Mouse (Mus musculus): ENCODE measurements around the gene Ralgapa2. TPM values are rescaled to one million over a fixed set of nuclear protein-coding genes. Genes with fewer than 3 reads are reported as not detected.
A peak's percentile ranks its signal among the peaks of the same experiment; 100 is the strongest.
"Not testable (repeated sequence)": the region's sequence is repeated elsewhere in the genome, so short reads cannot be mapped to it uniquely, and the experiment has no call there.

The Ralgapa2 gene
- polyA plus RNA-seq, 1 experiment from 2014 or later = 10.6 TPM

DNA sequence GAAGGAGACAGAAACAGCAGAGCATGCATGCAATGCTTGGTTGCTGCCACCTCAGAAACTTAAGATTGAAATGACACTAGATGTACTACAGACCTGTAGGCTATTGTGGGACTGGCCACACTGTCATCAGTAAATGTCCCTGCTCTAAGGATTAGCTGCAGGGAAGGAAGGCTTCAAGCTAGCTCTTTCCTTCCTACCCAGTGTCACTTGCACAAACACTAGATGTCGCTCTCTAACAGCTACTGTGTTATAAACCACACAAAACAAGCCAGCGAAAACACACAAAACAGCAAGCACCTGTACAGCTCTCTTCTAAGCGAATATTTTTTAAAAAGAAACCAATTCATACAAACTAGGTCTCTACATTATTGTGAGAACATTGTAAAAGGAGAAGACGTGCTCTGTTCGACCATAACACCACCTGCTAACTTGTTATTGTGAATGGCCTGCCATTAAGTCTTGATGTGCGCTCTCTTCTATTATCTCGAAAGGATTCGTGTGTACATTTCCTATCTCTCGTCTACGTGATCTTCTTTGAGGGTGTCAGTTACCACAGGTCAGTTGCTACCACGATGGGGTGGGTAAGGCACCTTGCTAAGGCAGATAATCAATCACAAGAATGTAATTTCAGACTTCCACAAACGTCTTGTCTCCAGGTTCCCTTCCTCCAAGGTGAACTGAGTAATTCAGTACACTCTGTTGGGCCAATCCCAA lies 42.3 kb downstream of the Ralgapa2 start:
- peaks cover 3% of the 10 kb centered on the region; the same call in 1 of the 2 replicates for H3K4me1 ChIP-seq (ENCODE audit: control insufficient read depth, insufficient read depth, low read length)
- no peak overlapping the region for H3K9ac ChIP-seq (ENCODE audit: low read depth, low read length)
- H3K4me3 ChIP-seq (ENCODE audit: low read depth, low read length) = no peak overlapping the region
- H3K27ac ChIP-seq (ENCODE audit: low read depth, low read length) = no peak overlapping the region
- ATAC-seq (replicated peaks; ENCODE audit: insufficient number of reproducible peaks, low FRiP score, low TSS enrichment) = no peak
- H3K36me3 ChIP-seq (ENCODE audit: control insufficient read depth, insufficient read depth, low read length) = no peaks in the 10 kb centered on the region
- no peaks in the 10 kb centered on the region for H3K27me3 ChIP-seq (ENCODE audit: control insufficient read depth, insufficient read depth, low read length)
- H3K9me3 ChIP-seq (replicated peaks; ENCODE audit: control insufficient read depth, low read length) = no peaks in the 10 kb centered on the region
- no peak overlapping the region for H3K4me2 ChIP-seq
- WGBS (ENCODE audit: insufficient replicate concordance) = 56% methylated on average over 12 of the region's 12 CpGs

DNA sequence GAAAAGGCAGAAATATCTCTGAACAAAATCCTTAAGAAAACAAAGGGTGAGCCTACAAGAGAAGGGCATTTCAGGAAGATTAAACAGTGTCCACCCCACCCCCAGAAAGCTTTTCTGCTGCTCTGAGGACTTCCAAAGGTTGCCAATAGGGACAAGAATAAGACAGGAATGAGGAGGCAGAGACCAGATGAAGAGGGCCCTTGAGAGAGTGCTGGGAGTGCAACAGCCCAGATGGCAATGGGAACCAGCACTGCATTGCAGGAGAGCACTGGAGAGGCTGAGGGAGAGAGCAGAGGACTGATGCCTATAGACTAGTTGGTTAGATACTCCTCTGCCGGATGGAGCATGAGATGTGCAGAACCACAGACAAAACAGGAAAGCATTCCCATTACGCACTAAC lies 43.2 kb downstream of the Ralgapa2 start:
- H3K4me1 ChIP-seq (ENCODE audit: control insufficient read depth, insufficient read depth, low read length) = peaks cover 3% of the 10 kb centered on the region; the same call in 1 of the 2 replicates
- 87% methylated on average over 2 of the region's 2 CpGs for WGBS (ENCODE audit: insufficient replicate concordance)
- H3K27ac ChIP-seq (ENCODE audit: low read depth, low read length) = no peak overlapping the region
- no peak for ATAC-seq (replicated peaks; ENCODE audit: insufficient number of reproducible peaks, low FRiP score, low TSS enrichment)
- no peaks in the 10 kb centered on the region for H3K9me3 ChIP-seq (replicated peaks; ENCODE audit: control insufficient read depth, low read length)
- no peak overlapping the region for H3K4me2 ChIP-seq
- no peaks in the 10 kb centered on the region for H3K27me3 ChIP-seq (ENCODE audit: control insufficient read depth, insufficient read depth, low read length)
- no peaks in the 10 kb centered on the region for H3K36me3 ChIP-seq (ENCODE audit: control insufficient read depth, insufficient read depth, low read length)
- H3K4me3 ChIP-seq (ENCODE audit: low read depth, low read length) = no peak overlapping the region
- no peak overlapping the region for H3K9ac ChIP-seq (ENCODE audit: low read depth, low read length)

DNA sequence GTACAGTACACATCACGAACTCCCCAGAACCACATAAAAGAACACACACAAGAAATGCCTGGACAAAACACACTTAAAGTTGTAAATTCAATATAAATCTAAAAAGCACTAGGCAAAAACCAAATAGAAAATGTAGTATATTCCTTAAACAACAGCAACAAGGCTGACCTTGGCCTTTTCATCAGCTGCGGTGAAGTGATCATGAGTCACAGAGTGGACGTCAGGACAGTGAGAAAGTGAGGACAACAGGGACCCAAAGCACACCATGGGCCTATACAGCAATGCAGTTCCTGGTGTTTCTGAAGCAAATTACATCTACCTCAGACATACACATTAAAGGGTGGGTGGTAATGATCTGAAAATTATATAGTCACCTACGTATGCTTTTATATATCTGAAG lies 44.1 kb downstream of the Ralgapa2 start:
- H3K4me1 ChIP-seq (ENCODE audit: control insufficient read depth, insufficient read depth, low read length) = peaks cover 3% of the 10 kb centered on the region; the same call in 1 of the 2 replicates
- H3K36me3 ChIP-seq (ENCODE audit: control insufficient read depth, insufficient read depth, low read length) = no peaks in the 10 kb centered on the region
- no peak overlapping the region for H3K27ac ChIP-seq (ENCODE audit: low read depth, low read length)
- no peak for ATAC-seq (replicated peaks; ENCODE audit: insufficient number of reproducible peaks, low FRiP score, low TSS enrichment)
- no peak overlapping the region for H3K9ac ChIP-seq (ENCODE audit: low read depth, low read length)
- no peaks in the 10 kb centered on the region for H3K9me3 ChIP-seq (replicated peaks; ENCODE audit: control insufficient read depth, low read length)
- no peaks in the 10 kb centered on the region for H3K27me3 ChIP-seq (ENCODE audit: control insufficient read depth, insufficient read depth, low read length)
- WGBS (ENCODE audit: insufficient replicate concordance) = 90% methylated on average over 4 of the region's 4 CpGs
- H3K4me3 ChIP-seq (ENCODE audit: low read depth, low read length) = no peak overlapping the region
- H3K4me2 ChIP-seq = no peak overlapping the region

DNA sequence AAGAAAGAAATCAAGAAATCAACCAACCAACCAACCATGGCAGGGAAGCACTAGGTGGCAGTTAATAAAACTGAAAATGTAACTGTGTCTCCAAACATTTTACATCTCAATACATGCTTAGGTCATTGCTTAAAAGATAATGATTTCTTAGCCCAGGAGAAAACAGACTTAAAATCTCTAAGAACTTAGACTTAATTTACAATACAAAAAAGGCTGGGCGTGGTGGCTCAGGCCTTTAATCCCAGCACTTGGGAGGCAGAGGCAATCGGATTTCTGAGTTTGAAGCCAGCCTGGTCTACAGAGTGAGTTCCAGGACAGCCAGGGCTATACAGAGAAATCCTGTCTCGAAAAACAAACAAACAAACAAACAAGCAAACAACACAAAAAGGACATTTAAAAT lies 45.3 kb downstream of the Ralgapa2 start:
- WGBS (ENCODE audit: insufficient replicate concordance) = 80% methylated on average over 3 of the region's 3 CpGs
- H3K27me3 ChIP-seq (ENCODE audit: control insufficient read depth, insufficient read depth, low read length); H3K4me1 ChIP-seq (ENCODE audit: control insufficient read depth, insufficient read depth, low read length); H3K36me3 ChIP-seq (ENCODE audit: control insufficient read depth, insufficient read depth, low read length); H3K9ac ChIP-seq (ENCODE audit: low read depth, low read length); H3K9me3 ChIP-seq (replicated peaks; ENCODE audit: control insufficient read depth, low read length); H3K4me3 ChIP-seq (ENCODE audit: low read depth, low read length); ATAC-seq (replicated peaks; ENCODE audit: insufficient number of reproducible peaks, low FRiP score, low TSS enrichment); H3K27ac ChIP-seq (ENCODE audit: low read depth, low read length); H3K4me2 ChIP-seq: not testable (repeated sequence)

DNA sequence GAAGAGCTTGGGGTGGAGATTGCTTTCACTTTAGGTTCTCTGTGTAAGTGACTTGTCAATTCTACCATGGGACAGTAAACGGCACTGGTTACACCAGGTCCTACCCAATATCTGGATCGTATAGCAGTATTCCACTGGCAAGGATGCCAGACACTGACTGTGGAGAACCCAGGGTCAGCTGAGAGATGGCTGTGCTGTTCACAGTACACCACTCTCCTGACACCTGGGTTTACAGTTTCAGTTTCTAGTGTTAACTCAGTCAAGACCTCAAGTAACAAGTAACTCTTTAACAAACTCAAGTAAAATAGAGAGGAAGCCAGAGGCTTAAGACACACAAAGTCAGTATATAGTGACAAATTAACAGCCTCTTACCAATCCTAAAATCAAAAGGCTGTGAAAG lies 54.6 kb downstream of the Ralgapa2 start:
- no peak for ATAC-seq (replicated peaks; ENCODE audit: insufficient number of reproducible peaks, low FRiP score, low TSS enrichment)
- H3K27me3 ChIP-seq (ENCODE audit: control insufficient read depth, insufficient read depth, low read length) = no peaks in the 10 kb centered on the region
- H3K9me3 ChIP-seq (replicated peaks; ENCODE audit: control insufficient read depth, low read length) = no peaks in the 10 kb centered on the region

DNA sequence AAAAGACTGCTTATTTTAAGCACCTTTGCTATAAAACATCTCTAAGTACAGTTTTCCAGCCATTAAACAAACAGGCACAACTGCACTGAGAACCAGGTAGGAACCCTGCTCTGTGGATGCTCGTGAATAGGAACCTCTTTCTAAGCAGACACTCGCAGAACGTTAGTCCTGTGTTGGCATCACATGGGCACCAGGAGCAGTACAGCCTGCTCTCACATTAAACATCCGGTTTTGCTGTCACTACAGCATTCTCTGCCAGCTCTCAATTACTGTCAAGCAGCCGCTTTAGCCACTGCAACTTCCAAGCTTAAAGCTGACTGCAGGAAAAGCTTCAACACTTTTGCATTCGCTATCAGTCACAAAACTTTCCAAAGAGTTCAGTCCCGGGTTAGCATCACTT lies 55.5 kb downstream of the Ralgapa2 start:
- H3K4me2 ChIP-seq = no peak overlapping the region
- H3K9ac ChIP-seq (ENCODE audit: low read depth, low read length) = no peak overlapping the region
- no peaks in the 10 kb centered on the region for H3K27me3 ChIP-seq (ENCODE audit: control insufficient read depth, insufficient read depth, low read length)
- no peak for ATAC-seq (replicated peaks; ENCODE audit: insufficient number of reproducible peaks, low FRiP score, low TSS enrichment)
- H3K4me1 ChIP-seq (ENCODE audit: control insufficient read depth, insufficient read depth, low read length) = no peaks in the 10 kb centered on the region
- WGBS (ENCODE audit: insufficient replicate concordance) = 78% methylated on average over 7 of the region's 7 CpGs
- no peaks in the 10 kb centered on the region for H3K36me3 ChIP-seq (ENCODE audit: control insufficient read depth, insufficient read depth, low read length)
- no peak overlapping the region for H3K4me3 ChIP-seq (ENCODE audit: low read depth, low read length)
- no peak overlapping the region for H3K27ac ChIP-seq (ENCODE audit: low read depth, low read length)
- H3K9me3 ChIP-seq (replicated peaks; ENCODE audit: control insufficient read depth, low read length) = no peaks in the 10 kb centered on the region

More for the DNA sequence above, 54.6 kb downstream of the Ralgapa2 start:
- Histone ChIP-seq H3K36me3 (ENCODE audit: control insufficient read depth, insufficient read depth, low read length) (no peaks in the 10 kb centered on the region), H3K27ac (ENCODE audit: low read depth, low read length) (no peak overlapping the region), H3K4me3 (ENCODE audit: low read depth, low read length) (no peak overlapping the region), H3K4me2 (no peak overlapping the region), H3K9ac (ENCODE audit: low read depth, low read length) (no peak overlapping the region), H3K4me1 (ENCODE audit: control insufficient read depth, insufficient read depth, low read length) (no peaks in the 10 kb centered on the region)
- WGBS (ENCODE audit: insufficient replicate concordance) = 74% methylated on average over 2 of the region's 2 CpGs

DNA sequence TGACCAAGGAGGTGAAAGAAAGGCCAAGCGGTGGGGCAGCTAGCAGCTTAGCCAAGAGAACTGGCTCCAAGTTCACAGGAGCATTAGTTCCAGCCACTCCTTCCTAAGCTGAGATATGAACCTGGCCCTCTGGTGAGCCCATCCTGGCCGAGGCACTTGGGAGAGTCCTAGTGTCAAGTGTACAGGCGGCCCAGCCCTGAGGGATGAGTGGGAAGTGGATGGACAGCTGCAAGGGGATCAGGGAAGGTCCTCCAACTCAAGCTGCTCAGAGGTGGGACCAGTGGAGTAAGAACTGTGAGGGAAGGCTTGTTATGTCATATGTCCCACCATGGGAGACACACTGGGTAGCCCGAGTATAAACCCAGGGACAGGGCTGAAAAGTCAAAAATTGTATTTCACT lies 56.1 kb downstream of the Ralgapa2 start:
- Histone ChIP-seq H3K27ac (ENCODE audit: low read depth, low read length) (no peak overlapping the region), H3K9me3 (replicated peaks; ENCODE audit: control insufficient read depth, low read length) (no peaks in the 10 kb centered on the region), H3K4me2 (no peak overlapping the region), H3K9ac (ENCODE audit: low read depth, low read length) (no peak overlapping the region), H3K27me3 (ENCODE audit: control insufficient read depth, insufficient read depth, low read length) (no peaks in the 10 kb centered on the region), H3K4me1 (ENCODE audit: control insufficient read depth, insufficient read depth, low read length) (no peaks in the 10 kb centered on the region), H3K36me3 (ENCODE audit: control insufficient read depth, insufficient read depth, low read length) (no peaks in the 10 kb centered on the region), H3K4me3 (ENCODE audit: low read depth, low read length) (no peak overlapping the region)
- 81% methylated on average over 4 of the region's 4 CpGs for WGBS (ENCODE audit: insufficient replicate concordance)
- ATAC-seq (replicated peaks; ENCODE audit: insufficient number of reproducible peaks, low FRiP score, low TSS enrichment) = no peak

DNA sequence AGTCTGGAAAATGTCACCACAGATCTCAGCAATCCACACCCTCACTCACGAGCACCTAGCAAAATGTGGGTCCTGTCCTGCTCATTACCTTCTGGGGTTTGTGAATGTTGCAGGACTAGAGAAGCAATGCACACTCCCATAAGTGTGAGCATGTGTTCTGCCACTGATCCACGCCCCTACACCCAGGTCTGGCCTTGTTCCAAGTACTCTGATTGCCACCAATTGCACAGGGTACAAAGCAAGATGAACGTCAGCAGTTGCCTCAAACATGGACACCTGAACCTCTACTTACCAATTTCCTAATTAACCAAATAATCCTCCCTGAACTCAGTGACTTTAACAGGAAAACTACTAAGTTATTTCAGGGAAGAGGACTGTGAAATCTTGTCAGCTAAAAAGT lies 68.1 kb downstream of the Ralgapa2 start:
- Histone ChIP-seq H3K4me1 (ENCODE audit: control insufficient read depth, insufficient read depth, low read length) (no peaks in the 10 kb centered on the region), H3K27me3 (ENCODE audit: control insufficient read depth, insufficient read depth, low read length) (no peaks in the 10 kb centered on the region), H3K27ac (ENCODE audit: low read depth, low read length) (no peak overlapping the region), H3K36me3 (ENCODE audit: control insufficient read depth, insufficient read depth, low read length) (peaks cover 4% of the 10 kb centered on the region; the same call in 1 of the 2 replicates), H3K9ac (ENCODE audit: low read depth, low read length) (no peak overlapping the region), H3K4me2 (no peak overlapping the region), H3K4me3 (ENCODE audit: low read depth, low read length) (no peak overlapping the region), H3K9me3 (replicated peaks; ENCODE audit: control insufficient read depth, low read length) (no peaks in the 10 kb centered on the region)
- 69% methylated on average over 3 of the region's 3 CpGs for WGBS (ENCODE audit: insufficient replicate concordance)
- no peak for ATAC-seq (replicated peaks; ENCODE audit: insufficient number of reproducible peaks, low FRiP score, low TSS enrichment)

DNA sequence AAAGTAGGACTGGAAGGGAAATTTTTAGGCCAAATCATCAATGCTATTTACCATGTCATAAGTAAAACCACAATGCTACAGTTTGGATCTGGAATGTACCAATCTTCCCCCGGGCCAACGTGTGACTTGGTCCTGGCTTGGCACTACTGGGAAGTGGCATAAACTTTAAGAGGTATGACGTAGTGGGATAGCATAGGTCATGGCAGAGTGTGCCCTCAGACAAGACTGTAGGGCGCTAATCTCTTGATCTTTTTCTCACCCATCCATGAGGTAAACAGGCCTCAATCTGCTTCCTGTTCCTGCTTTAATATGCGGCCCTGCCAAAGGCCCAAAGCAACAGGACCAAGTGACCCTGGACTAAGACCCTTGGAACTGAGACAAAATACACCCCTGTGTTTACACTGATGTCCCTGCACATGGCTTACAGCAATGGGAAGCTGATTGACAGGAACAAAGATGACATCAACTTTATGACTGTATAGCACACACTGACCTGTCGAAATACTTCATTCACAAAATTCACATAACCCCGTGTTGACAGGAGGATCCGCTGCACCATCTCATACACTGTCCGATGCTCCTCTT lies 68.8 kb downstream of the Ralgapa2 start:
- H3K9me3 ChIP-seq (replicated peaks; ENCODE audit: control insufficient read depth, low read length) = no peaks in the 10 kb centered on the region
- ATAC-seq (replicated peaks; ENCODE audit: insufficient number of reproducible peaks, low FRiP score, low TSS enrichment) = peak; percentile 55
- no peak overlapping the region for H3K27ac ChIP-seq (ENCODE audit: low read depth, low read length)
- no peak overlapping the region for H3K9ac ChIP-seq (ENCODE audit: low read depth, low read length)
- no peak overlapping the region for H3K4me2 ChIP-seq
- 87% methylated on average over 9 of the region's 9 CpGs for WGBS (ENCODE audit: insufficient replicate concordance)
- no peak overlapping the region for H3K4me3 ChIP-seq (ENCODE audit: low read depth, low read length)
- H3K4me1 ChIP-seq (ENCODE audit: control insufficient read depth, insufficient read depth, low read length) = no peaks in the 10 kb centered on the region
- no peaks in the 10 kb centered on the region for H3K27me3 ChIP-seq (ENCODE audit: control insufficient read depth, insufficient read depth, low read length)
- peaks cover 4% of the 10 kb centered on the region; the same call in 1 of the 2 replicates for H3K36me3 ChIP-seq (ENCODE audit: control insufficient read depth, insufficient read depth, low read length)

Data from heart, embryonic 11.5 days (tissue).